Mouse (Mus musculus): ENCODE measurements at regions not wholly inside any gene's neighbourhood (a gene's known extent, or its start where the extent isn't known, plus 50 kb on each side); places are given as distances from the start of the nearest gene placed in this dataset.

DNA sequence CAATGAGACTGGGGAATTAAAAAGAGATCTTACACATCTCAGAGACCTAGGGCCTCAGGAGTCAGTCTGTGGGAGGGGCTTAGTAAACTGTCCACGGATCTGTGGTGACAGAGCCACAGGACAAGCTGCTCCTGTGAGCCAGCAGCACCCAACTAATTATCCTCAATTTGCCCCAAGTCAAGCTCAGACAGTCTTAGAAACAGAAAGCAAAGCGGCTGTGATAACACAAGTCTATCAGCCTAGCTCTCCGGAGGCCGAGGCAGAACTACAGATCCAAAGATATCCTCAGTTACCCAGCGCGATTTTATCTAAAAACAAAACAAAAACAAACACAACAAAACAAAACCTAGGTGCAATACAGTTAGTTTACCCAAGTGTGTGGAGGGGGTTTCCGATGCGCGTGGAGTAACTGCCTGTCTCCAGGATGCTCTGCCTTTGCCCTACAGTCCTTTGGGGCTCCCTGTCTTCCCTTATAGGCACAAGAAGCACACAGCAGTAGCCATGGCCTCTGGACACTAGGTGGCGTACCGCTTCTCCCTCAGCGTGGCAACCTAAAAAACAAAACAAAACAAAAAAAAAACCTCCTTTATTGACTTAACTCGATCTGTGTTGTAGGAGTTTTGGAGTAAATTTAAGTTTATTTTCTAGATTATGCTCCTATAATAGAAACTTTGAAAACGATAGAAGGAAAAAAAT is 54.7 kb upstream of the Cand1 start:
- 59% methylated on average over 14 of the region's 14 CpGs for WGBS
- Histone ChIP-seq H3K4me2 (replicated peaks) (no peak overlapping the region), H3K27me3 (no peaks in the 10 kb centered on the region), H3K4me3 (no peak overlapping the region), H3K4me1 (no peaks in the 10 kb centered on the region), H3K9me3 (no peaks in the 10 kb centered on the region), H3K27ac (replicated peaks) (no peak overlapping the region), H3K9ac (replicated peaks) (no peak overlapping the region), H3K36me3 (no peaks in the 10 kb centered on the region)
- ATAC-seq (ENCODE audit: low FRiP score, low read depth) = peak; percentile 34; the same call in 1 of the 2 replicates

DNA sequence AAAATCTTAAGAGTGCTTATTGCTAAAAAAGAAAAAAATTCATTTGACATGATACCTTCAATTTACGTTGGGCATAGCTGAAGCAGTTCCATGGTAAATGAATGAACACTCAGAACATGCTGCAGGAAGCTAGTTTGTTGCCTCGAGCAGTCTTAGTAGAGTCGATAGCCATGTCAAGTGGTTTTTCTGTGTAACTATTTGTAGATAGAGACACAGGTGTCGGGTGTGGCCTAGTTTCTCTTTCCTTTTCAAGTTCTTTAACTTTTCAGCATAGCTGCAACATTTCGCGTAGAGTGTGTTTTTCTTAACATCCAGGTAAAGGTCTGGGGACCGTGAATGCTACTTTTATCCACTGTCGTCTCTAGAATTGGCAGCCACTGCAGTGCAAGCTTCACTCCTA is 53.5 kb upstream of the Cand1 start:
- Histone ChIP-seq H3K36me3 (no peaks in the 10 kb centered on the region), H3K4me1 (no peaks in the 10 kb centered on the region), H3K4me2 (replicated peaks) (no peak overlapping the region), H3K9me3 (no peaks in the 10 kb centered on the region), H3K4me3 (no peak overlapping the region), H3K27ac (replicated peaks) (no peak overlapping the region), H3K27me3 (no peaks in the 10 kb centered on the region), H3K9ac (replicated peaks) (no peak overlapping the region)
- 93% methylated on average over 8 of the region's 8 CpGs for WGBS
- ATAC-seq (ENCODE audit: low FRiP score, low read depth) = no peak
